Mouse (Mus musculus) T-helper 1 cell (primary cell): ENCODE measurements around the gene Rps27.
"Not testable (repeated sequence)": the region's sequence is repeated elsewhere in the genome, so short reads cannot be mapped to it uniquely, and the experiment has no call there.

Experiments used
- in situ Hi-C: fragments of 300-600 bp; cut with MboI, MseI; formaldehyde crosslinking; loops from one replicate; pipeline ENCODE4 v1.15.1; 2025; ENCODE audit warnings: high pct_unique_total_duplicates

The Rps27 gene

DNA sequence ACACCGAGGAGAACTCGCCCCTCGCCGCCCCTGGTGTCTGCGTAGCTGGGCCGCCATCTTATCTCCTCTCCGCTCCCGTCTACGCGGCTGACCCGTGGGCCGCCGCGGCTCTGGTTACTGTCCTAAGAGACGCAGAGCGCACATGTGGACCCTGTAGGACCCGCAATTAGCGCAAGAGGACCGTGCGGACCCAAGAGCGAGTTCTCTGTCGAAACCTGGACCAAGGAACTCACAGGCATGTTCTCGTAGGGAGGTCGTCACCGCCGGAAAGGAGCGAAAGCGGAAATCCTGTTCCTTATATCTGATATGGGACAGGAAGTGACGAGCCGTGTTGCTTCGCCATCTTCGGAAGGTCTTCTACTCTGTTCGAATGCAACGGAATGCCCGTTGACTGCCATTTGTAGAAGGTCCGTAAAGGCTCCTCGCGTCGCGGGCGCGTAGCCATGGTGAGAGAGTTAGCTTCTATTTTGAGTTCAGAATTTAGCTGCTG lies at the start of gene Rps27, which contains the start of gene Rab13:
Gene Rps27 (minus strand): TSS at position 275 of the 490 bp plus-strand sequence.
Gene Rab13 (plus strand): TSS at position 319 of the 490 bp plus-strand sequence.
- in situ Hi-C loops, result no loop called here

GRCm38 (mm10) chr3:90258521-90258920 lies 45.1 kb upstream of the Rps27 start:
- in situ Hi-C loops, result no loop called here

- in situ Hi-C loops, result no loop called here
These were observed 43.5 kb upstream of the Rps27 start for GRCm38 (mm10) chr3:90256731-90257530.

- in situ Hi-C loops, result no loop called here
These were observed 42.4 kb upstream of the Rps27 start for GRCm38 (mm10) chr3:90255784-90256353.

- in situ Hi-C loops, result no loop called here
These were observed 41.7 kb upstream of the Rps27 start for GRCm38 (mm10) chr3:90255194-90255565.

GRCm38 (mm10) chr3:90254419-90255193 lies 41.2 kb upstream of the Rps27 start:
- in situ Hi-C loops, result no loop called here

DNA sequence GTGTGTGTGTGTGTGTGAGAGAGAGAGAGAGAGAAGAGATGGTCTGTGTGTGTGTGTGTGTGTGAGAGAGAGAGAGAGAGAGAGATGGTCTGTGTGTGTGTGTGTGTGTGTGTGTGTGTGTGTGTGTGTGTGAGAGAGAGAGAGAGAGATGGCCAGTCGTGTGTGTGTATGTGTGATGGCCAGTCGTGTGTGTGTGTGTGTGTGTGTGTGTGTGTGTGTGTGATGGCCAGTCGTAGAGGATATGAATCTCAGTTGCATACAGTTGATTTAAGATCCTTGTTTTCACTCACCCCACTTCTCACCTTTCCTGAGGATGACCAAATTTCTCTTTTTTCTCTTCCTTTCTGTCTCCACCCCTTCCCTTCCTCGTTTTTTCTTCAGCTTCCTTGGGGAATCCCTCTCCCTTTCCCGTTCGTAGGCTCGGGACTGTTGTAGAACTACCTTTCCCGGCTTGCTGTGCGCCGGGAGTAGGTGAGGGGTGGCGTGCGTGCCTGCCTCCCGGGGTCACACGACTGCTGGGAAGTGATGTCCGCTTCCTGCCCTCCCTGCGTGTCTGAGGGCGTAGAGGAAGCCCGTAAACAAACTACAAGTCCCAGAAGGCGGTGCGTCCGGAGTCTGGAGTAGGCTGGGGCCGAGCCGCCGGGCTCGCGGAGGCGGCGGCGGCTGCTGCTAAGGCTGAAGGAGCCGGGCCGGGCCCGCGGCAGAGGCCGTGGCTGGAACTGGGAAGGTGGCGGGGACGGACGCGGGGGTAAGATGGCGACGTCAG lies 40.4 kb upstream of the Rps27 start, which contains the start of gene Crtc2:
Gene Crtc2 (plus strand): TSS at position 511 of the 766 bp plus-strand sequence.
- in situ Hi-C loops, result no loop called here

DNA sequence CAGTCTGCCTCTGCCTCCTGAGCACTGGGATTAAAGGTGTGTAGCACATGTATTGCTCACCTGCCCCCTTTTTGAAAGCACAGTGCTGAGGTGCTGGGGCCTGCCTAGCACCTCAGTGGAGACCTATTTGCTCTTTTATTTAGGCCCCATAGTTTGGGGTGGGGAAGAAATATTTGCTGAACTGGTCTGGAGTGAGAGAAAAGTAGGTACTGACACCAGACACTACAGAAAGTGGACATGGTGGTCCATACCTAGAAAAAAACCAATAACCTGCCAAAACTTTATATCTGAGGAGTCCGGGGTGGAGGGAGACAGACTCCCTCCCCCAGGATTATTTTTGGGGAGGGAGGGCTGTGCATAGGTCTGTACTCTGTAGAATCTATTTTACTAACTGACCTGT lies 39.7 kb upstream of the Rps27 start:
- in situ Hi-C loops, result not testable (repeated sequence)

DNA sequence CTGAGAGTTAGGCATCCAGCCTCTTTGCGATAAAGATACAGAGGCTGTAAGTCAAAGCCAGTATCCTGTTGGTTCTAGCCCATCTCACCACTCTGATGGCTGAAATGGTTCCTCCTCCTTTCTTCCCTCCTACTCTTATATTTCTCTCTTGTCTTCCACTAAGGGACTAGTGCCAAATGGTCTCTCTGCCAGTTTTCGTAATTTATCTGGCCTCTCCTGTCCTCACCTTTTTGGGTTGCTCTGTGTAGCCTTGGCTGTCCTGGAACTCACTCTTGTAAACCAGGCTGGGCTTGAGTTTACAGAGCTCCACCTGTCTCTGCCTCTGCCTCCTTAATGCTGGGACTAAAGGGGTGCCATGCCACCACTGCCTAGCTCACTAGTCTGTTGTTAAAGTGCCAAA lies 39.2 kb upstream of the Rps27 start:
- in situ Hi-C loops, result not testable (repeated sequence)

GRCm38 (mm10) chr3:90251731-90252226 lies 38.3 kb upstream of the Rps27 start:
- in situ Hi-C loops, result not testable (repeated sequence)

DNA sequence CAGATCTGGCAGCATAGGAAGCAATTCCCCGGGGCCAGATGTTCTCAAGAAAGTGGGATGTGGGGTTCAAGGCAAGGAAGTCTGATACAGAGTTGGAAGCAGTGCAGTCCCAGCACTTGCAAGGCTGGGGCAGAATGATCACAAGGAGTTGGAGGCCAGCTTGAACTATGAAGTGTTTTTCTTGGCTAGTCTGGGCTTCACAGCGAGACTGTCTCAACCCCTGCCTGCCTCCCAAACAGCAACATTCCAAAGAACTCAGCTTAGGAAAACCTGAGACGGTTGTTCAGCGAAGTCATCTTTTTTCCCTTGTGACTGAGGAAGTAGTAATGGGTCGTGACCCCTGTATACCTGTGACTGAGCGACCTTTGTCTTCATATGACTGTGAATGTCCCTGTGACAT lies 37.3 kb upstream of the Rps27 start:
- in situ Hi-C loops, result no loop called here

DNA sequence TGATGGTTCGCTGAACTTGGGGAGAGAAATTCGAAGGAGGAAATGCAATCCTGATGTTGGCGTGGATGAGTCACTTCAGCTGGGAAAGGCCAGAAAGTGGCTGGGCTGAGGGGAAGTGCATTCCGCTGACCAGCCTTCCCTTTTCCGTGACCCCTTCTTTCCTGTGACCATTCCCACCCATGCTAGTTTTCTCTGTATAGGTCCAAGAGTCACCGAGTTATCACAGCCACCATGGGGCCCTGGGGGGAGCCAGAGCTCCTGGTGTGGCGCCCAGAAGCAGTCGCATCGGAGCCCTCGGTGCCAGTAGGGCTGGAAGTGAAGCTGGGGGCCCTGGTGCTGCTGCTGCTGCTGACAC lies 35.3 kb upstream of the Rps27 start:
- in situ Hi-C loops, result no loop called here

DNA sequence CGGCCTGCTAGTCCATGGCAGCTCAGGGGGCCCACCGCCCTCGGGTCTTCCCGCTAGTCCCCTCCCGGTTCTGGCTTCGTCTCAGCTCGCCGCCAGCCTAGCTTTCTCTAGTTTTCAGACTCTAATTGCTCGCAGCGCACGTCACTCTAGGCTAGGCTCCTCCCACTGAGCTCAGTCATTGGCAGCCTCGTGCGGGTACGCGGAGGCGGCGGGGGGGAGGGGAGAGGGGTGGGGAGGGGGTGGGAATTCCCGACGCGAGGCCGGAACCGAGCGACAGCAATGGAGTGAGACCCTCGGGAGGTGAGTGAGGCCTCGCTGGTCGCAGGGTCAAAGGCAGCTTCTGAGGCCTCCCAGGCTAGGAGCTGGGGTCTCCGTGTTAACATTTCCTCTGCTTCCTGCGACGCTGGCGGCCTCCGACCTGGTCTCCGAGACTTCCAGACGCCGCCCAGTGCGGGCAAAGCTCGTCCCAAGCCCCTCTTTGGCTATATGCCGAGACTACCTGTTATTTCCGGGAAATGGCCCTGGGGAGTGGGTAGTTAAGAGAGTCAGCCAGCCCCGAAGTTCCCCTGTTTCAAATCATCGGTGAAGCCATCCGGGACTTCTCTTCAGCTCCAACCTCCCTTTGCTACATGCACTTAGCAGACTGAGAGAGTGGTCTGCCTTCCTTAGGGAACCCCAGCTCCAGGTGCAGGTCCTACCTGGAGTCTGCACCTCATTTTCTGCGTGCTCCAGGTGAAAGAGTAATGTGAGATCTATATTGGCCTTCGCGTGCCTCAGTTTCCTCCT lies 34.7 kb upstream of the Rps27 start, which contains the start of gene Slc39a1:
Gene Slc39a1 (plus strand): TSS at position 213 of the 786 bp plus-strand sequence.
- in situ Hi-C loops, result no loop called here

DNA sequence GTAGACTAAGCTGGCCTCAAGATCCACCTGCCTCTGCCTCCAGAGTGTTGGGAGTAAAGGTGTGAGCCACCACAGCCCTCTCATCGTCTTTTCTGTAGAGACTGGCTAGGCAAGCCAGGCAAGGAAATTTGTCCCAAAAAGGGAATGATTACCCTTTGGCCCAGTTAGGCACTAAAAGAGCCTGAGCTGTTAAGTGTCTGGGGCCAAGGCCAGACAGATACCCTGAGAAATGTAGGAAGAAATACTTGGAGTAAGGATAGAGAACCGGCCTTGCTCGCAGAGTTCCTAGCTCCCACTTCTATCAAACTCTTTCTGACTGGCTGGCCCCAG lies 34.1 kb upstream of the Rps27 start:
- in situ Hi-C loops, result no loop called here

DNA sequence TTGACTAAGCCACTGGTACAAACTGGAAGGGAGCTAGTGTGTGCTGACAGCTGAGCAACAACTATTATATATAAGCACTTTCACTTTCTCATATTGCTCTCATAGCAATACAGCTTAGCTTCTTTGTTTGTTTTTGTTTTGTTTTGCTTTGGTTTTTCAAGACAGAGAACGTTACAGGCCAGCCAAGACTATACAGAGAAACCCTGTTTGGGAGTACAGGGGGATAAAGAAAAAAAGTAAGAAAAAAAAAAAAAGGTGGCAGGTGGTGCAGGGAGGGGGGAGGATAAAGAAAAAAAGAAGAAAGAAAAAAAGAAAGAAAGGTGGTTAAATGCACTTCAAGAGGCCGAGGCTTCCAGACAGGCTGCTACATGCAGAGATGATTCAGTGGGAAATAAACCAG lies 32.0 kb upstream of the Rps27 start:
- in situ Hi-C loops, result no loop called here

DNA sequence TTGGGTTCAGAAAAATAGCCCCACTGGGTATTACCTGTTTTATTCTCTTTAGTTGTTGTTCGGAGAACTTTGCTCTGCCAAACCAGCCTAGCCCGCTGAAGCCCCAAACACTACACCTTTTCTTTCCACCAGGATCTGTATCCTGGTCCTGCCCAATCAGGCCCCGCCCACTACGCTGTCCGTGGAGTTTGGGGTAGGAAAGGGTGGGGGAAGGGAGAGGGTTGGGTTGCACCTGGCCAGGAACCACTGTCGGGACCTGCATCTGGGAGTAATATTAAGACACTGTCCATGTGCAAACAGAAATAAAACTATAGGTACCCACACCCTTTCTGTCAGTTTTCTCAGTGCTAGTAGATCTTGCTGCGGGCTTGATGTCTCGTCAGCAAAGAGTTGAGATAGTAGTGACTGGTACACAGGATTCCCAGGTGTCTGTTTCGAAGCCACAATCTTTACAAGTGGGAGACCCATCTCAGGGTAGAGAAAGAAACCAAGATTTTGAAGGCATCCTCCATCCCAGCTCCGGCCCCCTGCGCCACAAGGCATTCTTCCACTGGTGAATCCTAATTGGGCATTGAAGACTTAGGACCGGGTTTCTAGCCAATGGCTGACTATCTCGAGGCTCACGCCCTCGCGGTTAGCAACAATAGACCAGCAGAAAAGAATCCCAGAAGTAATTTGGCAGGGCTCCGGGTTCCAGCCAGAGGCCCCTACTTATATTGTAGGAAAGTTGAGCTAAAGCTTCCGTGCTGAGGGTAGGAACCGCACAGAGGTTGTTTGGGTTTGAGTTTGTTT lies 29.7 kb upstream of the Rps27 start, which contains the start of gene Creb3l4:
Gene Creb3l4 (minus strand): TSS at position 529 of the 792 bp plus-strand sequence.
- in situ Hi-C loops, result no loop called here

DNA sequence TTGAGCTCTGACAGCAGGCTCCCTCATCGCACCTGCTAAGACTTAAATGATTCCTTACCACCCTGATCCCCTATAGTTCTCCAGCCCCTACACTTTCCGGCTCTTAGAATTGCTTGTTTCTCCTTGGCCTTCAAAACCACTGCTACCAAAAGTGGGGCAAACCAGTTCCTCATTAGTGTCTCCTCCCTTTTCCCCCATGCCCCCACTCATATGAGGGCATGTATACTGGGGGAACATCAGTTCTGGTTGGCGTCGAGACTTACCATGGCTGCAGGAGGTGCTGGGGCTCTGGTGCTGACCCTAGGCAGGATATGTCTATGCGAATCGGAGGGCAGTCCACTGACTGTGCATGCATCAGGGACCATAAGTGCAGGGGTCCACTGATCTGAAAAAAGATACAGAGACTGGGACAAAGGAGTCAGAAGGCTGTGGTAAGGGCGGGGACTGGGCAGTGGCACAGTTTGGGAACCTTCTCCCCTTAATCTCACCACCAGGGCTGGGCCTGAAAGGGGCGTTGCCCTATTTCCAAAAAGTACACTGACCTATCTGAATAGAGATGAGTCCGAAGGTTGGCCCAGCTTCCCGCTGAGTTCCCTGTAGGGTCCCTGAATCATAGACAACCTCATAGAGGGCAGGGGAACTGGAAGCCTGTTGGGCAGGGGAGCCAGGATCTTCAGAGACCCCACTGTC lies 28.4 kb upstream of the Rps27 start:
- in situ Hi-C loops, result no loop called here

DNA sequence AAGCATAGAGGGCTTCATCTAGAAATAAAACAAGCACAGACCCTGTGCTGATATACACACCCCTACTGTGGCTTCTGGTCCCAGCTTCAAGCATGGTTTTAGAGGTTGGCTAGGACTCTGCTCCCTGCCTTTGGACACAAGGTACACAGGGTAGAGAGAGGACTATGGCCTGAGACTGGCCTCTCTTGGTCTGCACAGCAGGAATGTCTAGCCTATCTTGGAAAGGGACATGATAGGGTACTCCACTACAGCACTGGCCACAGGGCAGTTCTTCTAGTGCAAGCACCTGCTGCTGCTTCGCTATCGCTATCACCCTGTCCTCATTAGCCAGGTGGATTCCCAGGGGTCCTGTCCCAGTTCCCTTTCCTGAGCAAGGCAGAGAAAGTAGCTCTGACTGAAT lies 27.8 kb upstream of the Rps27 start:
- in situ Hi-C loops, result no loop called here
